Mouse (Mus musculus) spleen, embryonic (tissue): ENCODE measurements at regions not wholly inside any gene's neighbourhood (a gene's known extent, or its start where the extent isn't known, plus 50 kb on each side); places are given as distances from the start of the nearest gene placed in this dataset.

ENCODE experiments used
- CTCF ChIA-PET: fragments of 350-600 bp; sonication (Branson Sonifier 250); formaldehyde crosslinking; loops from one replicate; lab custom pipeline; 2022; lab: Charles Lee

DNA sequence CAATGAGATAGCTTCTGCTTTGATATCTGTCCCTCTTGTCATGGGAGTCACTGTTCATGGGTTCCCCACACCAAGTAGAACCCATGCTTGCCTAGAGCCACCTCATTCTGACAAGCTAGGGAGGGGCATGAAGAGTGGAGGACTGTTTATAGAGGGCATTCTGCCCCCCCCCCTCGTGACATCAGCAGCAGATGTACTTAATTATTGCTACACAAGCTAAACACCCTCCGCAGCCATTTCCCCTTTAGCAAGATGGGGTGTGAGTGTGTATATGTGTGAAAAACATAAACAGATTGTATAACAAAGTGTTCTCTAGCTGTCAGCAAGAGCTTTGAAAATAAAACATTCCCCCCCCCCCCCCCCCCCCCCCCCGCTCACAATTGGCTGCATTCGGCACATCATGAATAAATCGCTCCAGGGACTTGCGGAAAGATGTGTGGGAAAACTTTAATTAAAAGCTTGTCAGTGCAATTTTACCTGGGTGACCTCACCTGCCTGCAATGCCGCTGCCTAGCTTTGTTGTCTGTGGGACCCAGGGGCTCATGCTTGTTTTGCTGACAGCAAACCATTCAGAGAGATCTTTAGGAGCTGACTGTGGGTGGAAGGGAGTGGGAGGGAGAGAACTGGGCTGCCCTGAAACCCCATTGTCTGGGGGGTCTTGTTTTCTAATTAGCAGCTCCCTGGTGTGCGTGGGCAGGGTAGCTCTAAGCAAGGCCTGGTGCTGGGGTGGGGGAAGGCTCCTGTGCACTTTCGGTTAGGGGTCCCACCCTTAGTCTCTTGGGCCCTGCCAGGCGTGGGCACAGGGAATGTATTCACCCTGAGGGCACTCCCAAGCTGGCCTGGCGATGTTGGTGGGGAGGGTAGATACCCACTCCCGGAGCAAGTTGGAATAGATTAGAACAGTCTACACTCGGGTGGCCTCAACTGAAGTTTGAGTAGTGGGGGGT is 63.4 kb downstream of the Irx2 start:
- CTCF ChIA-PET: interaction anchor here (0.7 kb wide), 1 partner anchor 165 kb away, joined by 8 read pairs; no protein-coding TSS in a partner anchor

GRCm38 (mm10) chr13:72707469-72707868 is 78.8 kb downstream of the Irx2 start:
- CTCF ChIA-PET: no interaction called here

DNA sequence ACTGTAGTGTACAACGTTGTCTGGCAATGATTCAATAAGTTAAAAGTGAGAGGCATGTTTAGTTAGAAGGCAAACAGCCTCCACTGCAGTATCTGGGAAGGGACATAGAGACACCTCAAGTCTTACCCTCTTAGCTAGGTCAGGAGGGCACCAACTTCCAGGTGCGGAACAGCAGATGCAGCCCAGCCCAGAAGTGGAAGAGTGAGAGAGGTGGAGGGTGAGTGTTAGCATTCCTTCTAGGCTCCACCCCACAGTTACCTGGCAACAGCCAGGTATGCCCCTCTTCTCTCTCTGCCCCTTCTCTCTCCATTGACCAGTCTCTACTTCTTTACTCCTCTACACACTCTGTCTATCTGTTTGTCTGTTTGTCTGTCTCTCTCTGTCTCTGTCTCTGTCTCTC is 80.1 kb downstream of the Irx2 start:
- CTCF ChIA-PET: no interaction called here

DNA sequence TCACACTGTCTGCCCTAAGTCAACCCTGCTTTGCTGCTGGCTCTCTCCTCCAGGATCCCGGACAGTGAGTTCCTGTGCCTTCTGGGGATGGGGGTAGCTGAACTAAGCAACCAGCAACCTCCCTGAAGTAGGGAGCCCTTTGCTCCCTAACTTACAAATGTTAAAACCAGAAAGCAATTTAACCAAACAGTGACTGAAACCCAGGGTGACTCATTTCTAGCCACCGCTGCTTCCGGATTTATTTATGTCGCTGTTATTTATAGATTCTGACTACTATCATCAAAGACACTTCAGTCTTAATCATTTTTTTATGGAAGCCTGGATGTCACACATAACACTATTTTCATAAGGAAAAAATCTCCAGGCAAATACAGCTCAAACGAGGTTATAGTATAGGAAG is 81.4 kb downstream of the Irx2 start:
- CTCF ChIA-PET: no interaction called here

DNA sequence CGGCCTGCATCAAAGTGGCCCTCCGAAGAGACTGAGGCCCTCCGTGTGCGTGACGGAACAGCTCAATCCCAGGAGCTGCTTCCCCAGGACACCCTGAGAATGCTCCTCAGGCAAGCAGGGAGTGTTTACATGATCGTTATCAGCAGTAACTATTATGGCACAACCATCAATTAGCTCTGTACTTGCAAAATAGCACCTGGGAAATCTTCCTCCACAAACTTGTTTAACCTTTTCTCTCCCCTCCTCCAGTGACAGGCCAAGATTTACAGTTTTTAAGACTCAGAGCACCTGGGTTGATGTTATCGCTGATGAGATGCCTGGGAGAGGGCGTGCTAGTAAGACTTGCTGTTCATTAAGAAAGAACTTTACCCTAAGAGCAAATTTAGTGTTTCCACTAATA is 82.5 kb downstream of the Irx2 start:
- CTCF ChIA-PET: no interaction called here

DNA sequence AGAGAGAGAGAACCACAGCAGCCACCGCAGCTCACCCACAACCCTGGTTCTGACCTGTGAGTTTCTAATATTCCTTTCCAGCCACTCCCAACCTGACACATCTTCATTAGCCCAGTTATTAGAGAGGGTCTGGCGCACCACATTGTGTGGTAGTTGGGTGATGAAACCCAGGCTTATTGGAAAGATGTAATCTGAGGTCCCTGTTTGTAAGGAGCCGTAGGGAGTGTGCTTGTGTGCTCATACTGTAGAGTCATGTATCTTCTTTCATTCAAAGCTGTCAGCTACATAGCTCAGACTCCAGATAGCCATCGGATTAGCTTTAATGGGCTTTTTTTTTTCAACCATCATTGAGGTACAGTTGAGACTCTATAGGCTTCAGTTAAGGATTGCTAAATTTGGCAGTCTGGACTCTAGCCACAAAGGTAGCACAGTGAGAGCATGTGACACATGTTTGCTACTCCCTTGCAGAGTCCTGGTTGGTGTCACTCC is 83.3 kb downstream of the Irx2 start:
- CTCF ChIA-PET: no interaction called here

DNA sequence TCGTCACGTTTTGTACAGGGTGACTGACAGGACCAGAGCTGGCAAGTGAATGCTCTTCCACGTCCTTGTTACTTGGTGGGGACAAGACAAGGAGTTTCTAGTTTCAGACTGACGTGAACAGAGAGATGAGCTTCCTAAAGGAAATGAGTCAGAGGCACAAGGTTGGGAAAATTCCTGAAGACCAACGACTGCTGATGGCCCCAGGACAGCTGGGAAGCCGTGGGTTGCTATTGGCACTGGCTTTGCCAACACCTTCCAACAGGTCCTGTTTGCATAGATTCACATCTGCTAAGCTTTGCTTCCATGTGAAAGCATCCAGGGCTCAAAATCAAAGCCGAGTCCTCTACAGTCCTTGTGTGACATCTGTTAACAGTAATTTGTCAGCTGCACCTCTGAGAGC is 86.2 kb downstream of the Irx2 start:
- CTCF ChIA-PET: no interaction called here

- CTCF ChIA-PET: no interaction called here
Observed at GRCm38 (mm10) chr13:72715959-72716680, 87.5 kb downstream of the Irx2 start.

GRCm38 (mm10) chr13:72727126-72727525 is 98.5 kb downstream of the Irx2 start:
- CTCF ChIA-PET: no interaction called here

- CTCF ChIA-PET: no interaction called here
Observed at GRCm38 (mm10) chr13:72735916-72736315, 107.3 kb downstream of the Irx2 start.

- CTCF ChIA-PET: no interaction called here
Observed at GRCm38 (mm10) chr13:72736992-72737391, 108.4 kb downstream of the Irx2 start.

DNA sequence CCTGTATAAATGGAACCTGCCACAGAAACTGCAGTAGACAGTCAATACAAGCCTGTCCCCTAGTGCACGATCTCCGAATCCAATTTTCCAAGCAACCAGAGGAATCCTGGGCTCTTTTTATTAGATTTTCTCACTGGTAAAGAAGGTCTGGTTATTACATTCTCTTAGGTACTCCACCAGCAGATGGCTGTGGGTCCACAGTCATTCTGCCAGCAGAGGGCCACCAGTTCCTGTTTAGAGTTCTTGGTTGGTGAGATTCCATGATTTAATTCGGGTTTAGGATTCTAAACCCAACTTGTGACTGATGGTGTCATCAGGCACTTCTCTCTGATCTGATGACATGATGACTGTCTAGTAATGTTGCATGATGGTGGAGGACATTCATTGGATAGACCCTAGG is 118.6 kb downstream of the Irx2 start:
- CTCF ChIA-PET: no interaction called here

GRCm38 (mm10) chr13:72755036-72755435 is 126.4 kb downstream of the Irx2 start:
- CTCF ChIA-PET: no interaction called here

DNA sequence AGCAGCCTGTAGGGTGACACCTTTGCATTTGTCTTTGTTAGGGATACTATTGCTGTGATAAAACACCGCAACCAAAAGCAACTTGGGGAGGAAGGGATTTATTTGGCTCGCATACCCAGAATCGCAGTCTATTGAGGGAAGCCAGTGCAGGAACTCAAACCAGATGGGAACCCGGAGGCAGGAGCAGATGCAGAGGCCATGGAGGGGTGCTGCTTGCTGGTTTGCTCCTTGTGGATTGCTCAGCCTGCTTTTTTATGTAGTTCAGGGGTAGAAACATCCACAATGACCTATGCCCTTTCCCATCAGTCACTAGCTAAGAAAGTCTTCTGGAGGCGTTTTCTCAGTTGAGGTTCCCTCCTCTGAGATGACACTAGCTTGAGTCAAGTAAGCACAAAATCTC is 133.9 kb downstream of the Irx2 start:
- CTCF ChIA-PET: no interaction called here

- CTCF ChIA-PET: no interaction called here
Observed at GRCm38 (mm10) chr13:72763337-72763736, 134.7 kb downstream of the Irx2 start.

GRCm38 (mm10) chr13:72767306-72767705 is 138.7 kb downstream of the Irx2 start:
- CTCF ChIA-PET: no interaction called here

DNA sequence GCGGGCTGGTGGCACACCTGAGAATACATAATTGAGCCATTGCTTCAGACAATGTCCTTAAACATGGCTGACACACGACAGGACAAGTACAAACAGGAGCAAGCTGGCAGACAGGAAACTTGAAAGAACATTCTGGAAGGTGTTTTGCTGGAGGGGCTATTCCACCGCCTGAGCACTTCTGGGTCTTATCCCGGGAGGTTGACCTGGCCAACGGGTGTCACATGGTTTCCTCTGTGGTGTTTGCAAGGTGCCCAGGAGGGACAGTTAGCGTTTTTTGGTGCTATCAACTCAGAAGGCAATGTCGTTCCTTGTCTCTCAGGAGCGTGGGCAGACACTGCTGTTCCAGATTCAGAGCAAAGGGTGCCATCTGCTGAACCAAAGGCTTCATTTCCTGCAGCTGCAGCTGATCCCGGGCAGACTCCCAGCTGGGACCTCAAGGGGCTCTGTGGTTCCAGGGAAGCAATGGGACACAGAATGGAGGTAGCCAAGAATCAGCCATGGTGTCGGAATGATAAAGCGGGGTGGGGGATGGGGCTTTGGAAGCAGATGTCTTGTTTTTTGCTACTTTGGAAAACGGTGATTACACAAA is 140.5 kb downstream of the Irx2 start:
- CTCF ChIA-PET: no interaction called here

- CTCF ChIA-PET: no interaction called here
Observed at GRCm38 (mm10) chr13:72783026-72783726, 154.6 kb downstream of the Irx2 start.

DNA sequence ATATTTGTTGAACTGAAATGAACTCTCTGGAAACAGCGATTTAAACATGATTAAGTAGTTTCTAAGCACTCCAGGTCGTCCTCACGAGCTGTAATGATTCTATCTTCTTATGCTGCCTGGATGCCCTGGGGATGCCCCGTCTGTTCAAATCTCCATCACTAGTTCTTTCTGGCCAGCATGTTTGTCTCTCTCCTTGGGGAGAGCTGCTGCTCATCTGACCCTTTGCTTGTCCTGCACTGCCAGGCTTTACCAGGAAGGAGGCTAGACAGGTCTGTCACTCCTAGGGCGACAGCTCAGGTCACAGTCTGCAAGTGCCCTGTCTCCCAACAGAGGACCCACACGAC is 155.1 kb downstream of the Irx2 start:
- CTCF ChIA-PET: no interaction called here

DNA sequence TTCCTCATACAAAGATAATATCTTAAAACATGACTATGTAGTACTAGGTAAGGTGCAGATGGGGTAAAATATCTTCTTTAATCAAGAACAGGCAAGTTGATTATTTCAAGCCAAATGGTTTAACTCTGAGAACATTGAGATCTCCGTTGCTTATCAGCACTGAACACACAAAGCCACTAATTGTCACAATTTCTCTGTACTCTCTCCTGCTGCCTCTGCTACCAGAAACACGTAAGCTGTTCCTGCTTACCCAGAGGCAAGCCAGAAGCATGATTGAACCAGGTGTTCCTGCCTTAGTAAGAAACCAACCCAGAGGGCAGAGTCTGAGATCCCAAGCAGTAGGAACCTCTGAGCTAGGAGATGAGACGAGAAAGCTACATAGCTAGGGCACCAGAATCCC is 164.1 kb downstream of the Irx2 start:
- CTCF ChIA-PET: no interaction called here

DNA sequence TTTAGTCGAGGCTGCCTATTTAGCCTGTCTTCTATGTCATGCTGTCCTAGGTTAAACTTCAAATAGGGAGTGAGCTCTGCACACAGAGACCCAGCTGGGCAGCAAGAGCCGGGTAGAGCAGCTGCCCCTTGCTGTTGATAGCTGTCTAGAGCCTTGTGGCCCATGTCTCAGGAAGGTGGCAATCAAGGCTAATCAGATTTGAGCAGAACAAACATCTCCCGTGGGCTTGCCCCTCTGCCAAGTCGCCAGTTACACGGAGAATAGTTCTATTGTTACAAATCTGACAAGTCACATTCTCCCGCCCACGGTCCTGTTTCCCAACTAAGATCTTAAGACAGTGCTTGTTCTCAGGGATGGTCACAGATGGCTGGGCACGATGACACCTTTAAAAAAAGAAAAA is 171.4 kb downstream of the Irx2 start:
- CTCF ChIA-PET: no interaction called here

DNA sequence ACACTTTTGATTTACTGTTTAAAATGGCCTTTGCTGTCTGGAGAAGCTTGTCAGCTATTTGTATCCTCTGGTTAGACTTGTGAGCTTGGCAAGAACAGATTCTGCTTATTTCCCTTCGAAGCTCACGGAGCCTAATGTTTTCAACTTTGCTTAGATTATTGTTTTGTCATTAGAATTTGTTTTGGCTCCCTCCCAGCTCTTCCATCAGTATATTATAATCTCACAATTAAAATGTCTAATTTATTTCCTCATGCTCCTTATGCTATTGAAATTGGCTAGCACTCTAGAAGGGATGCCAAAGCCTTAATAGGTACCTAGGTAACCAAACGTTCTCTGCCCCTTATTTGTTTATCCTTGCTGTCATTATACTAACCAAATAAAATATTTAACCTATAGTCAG is 171.9 kb downstream of the Irx2 start:
- CTCF ChIA-PET: no interaction called here
